Mouse (Mus musculus) frontal cortex, adult 2 months (tissue): ENCODE results near the gene Cope. TPM values are rescaled to one million over a fixed set of nuclear protein-coding genes. Genes with fewer than 3 reads are reported as not detected.

Experiments used
- DNase-seq, 2 experiments: peaks; one replicate each; pipeline ENCODE4 v3.0.0; 2022; ENCODE audit warnings: low spot score in 1 of 2; ENCODE audit errors: extremely low spot score in 1 of 2
- polyA plus RNA-seq: library from polyadenylated mRNA; depleted of rRNA; stranded (reverse); fragments of >200 nt; gene quantifications from 2 replicates; pipeline ENCODE4 v1.2.3, GENCODE M21; 2012; rRNA removed

Gene Cope
- polyA plus RNA-seq, 1 experiment: 259 TPM

- peak in 1 of 2 experiments; percentile 63 for DNase-seq
These were observed 41.4 kb downstream of the Cope start for GRCm38 (mm10) chr8:70343696-70344095.

- DNase-seq: no peak
These were observed 42.0 kb downstream of the Cope start for GRCm38 (mm10) chr8:70344279-70344678.

- no peak for DNase-seq
These were observed 45.1 kb downstream of the Cope start for GRCm38 (mm10) chr8:70347443-70347842.

- DNase-seq: no peak
These were observed 45.6 kb downstream of the Cope start for GRCm38 (mm10) chr8:70347860-70348420.

- peak in 1 of 2 experiments; percentile 49 for DNase-seq
These were observed 49.0 kb downstream of the Cope start for GRCm38 (mm10) chr8:70351035-70351999.

GRCm38 (mm10) chr8:70352000-70352384 is 49.7 kb downstream of the Cope start:
- no peak for DNase-seq

GRCm38 (mm10) chr8:70352657-70353151 is 50.4 kb downstream of the Cope start:
- DNase-seq: no peak

GRCm38 (mm10) chr8:70353194-70353817 is 51.0 kb downstream of the Cope start, which contains the start of gene Upf1:
Gene Upf1, minus strand, starts transcription at chr8:70353278.
- peak; percentile 95 to 99 for DNase-seq

GRCm38 (mm10) chr8:70354004-70354403 is 51.7 kb downstream of the Cope start:
- DNase-seq: peak; percentile 66 to 73

GRCm38 (mm10) chr8:70356111-70356510 is 53.8 kb downstream of the Cope start:
- DNase-seq: no peak

- no peak for DNase-seq
These were observed 57.1 kb downstream of the Cope start for GRCm38 (mm10) chr8:70359411-70359810.

GRCm38 (mm10) chr8:70360769-70361168 is 58.5 kb downstream of the Cope start:
- no peak for DNase-seq

GRCm38 (mm10) chr8:70361484-70362032 is 59.2 kb downstream of the Cope start:
- no peak for DNase-seq

Other genes with a start within 250 kb of the Cope start
- gene Tm6sf2, start 229.6 kb upstream of the Cope start, polyA plus RNA-seq: 4.9 and 5.9 TPM in 2 replicates
- 34.8 and 43.9 TPM in 2 replicates for gene Hapln4, start 219.1 kb upstream of the Cope start, polyA plus RNA-seq
- 98.8 and 102 TPM in 2 replicates for gene Ncan, start 181.6 kb upstream of the Cope start, polyA plus RNA-seq
- gene Nr2c2ap, start 171.2 kb upstream of the Cope start, polyA plus RNA-seq: 23.7 and 23.8 TPM in 2 replicates
- gene Rfxank, start 163.4 kb upstream of the Cope start, polyA plus RNA-seq: 18.6 and 18.7 TPM in 2 replicates
- gene Borcs8, start 163.0 kb upstream of the Cope start, polyA plus RNA-seq: 99.2 and 100 TPM in 2 replicates
- 0.34 and 0.65 TPM in 2 replicates for gene Mef2b, start 162.8 kb upstream of the Cope start, polyA plus RNA-seq
- gene Tmem161a, start 130.2 kb upstream of the Cope start, polyA plus RNA-seq: 83.3 and 108 TPM in 2 replicates
- 51.0 and 51.3 TPM in 2 replicates for gene Slc25a42, start 90.2 kb upstream of the Cope start, polyA plus RNA-seq
- gene Sugp2, start 68.3 kb upstream of the Cope start, polyA plus RNA-seq: 102 and 116 TPM in 2 replicates
- 44.0 and 45.6 TPM in 2 replicates for gene Armc6, start 68.1 kb upstream of the Cope start, polyA plus RNA-seq
- gene Homer3, start 19.7 kb upstream of the Cope start, polyA plus RNA-seq: 18.2 and 18.5 TPM in 2 replicates
- gene Ddx49, start within 50 bp of the Cope start, polyA plus RNA-seq: 48.6 and 51.7 TPM in 2 replicates
- 86.7 and 86.9 TPM in 2 replicates for gene Cers1, start 13.3 kb downstream of the Cope start, polyA plus RNA-seq
- gene Gdf1, start 27.3 kb downstream of the Cope start, polyA plus RNA-seq: 34.8 and 63.7 TPM in 2 replicates
- 29.5 and 30.8 TPM in 2 replicates for gene Upf1, start 50.8 kb downstream of the Cope start, polyA plus RNA-seq
- gene Comp, start 71.0 kb downstream of the Cope start, polyA plus RNA-seq: 0.19 and 0.26 TPM in 2 replicates
- 103 and 110 TPM in 2 replicates for gene Crtc1, start 137.1 kb downstream of the Cope start, polyA plus RNA-seq
- gene Klhl26, start 174.4 kb downstream of the Cope start, polyA plus RNA-seq: 59.4 and 59.6 TPM in 2 replicates
- gene Tmem59l, start 184.8 kb downstream of the Cope start, polyA plus RNA-seq: 263 and 277 TPM in 2 replicates
- 1.8 and 3.4 TPM in 2 replicates for gene Crlf1, start 190.6 kb downstream of the Cope start, polyA plus RNA-seq
- 197 and 210 TPM in 2 replicates for gene Rex1bd, start 204.2 kb downstream of the Cope start, polyA plus RNA-seq
- gene Uba52, start 208.3 kb downstream of the Cope start, polyA plus RNA-seq: 901 and 1,108 TPM in 2 replicates
- gene Fkbp8, start 225.2 kb downstream of the Cope start, polyA plus RNA-seq: 560 and 609 TPM in 2 replicates
- 60.6 and 61.4 TPM in 2 replicates for gene Kxd1, start 225.4 kb downstream of the Cope start, polyA plus RNA-seq
- 25.1 and 25.6 TPM in 2 replicates for gene Ell, start 236.9 kb downstream of the Cope start, polyA plus RNA-seq